Mouse (Mus musculus) midbrain, embryonic 13.5 days (tissue): ENCODE measurements around the gene Tex44. TPM values are rescaled to one million over a fixed set of nuclear protein-coding genes. Genes with fewer than 3 reads are reported as not detected.

Source experiments
- ATAC-seq: fragments of 200-750 bp; cut with Nextera tagmentation; 2 replicates; pipeline ENCODE4 v1.8.0; 2017; ENCODE audit warnings: mild to moderate bottlenecking, moderate TSS enrichment, moderate library complexity
- H3K27ac ChIP-seq: fragments of 300-500 bp; sonication (generic); 2 replicates; pipeline ENCODE4 v1.5.1; 2015; ENCODE audit warnings: inconsistent platforms, mild to moderate bottlenecking, moderate library complexity
- H3K27me3 ChIP-seq: fragments of 300-500 bp; sonication (generic); 2 replicates; pipeline ENCODE4 v1.6.1; 2015; ENCODE audit warnings: mild to moderate bottlenecking, inconsistent platforms
- H3K36me3 ChIP-seq: fragments of 300-500 bp; sonication (generic); 2 replicates; pipeline ENCODE4 v1.6.1; 2015; ENCODE audit warnings: mild to moderate bottlenecking, inconsistent platforms
- H3K4me1 ChIP-seq: fragments of 300-500 bp; sonication (generic); replicated peaks from 2 replicates; pipeline ENCODE4 v1.6.1; 2015; ENCODE audit warnings: inconsistent platforms
- H3K4me2 ChIP-seq: fragments of 300-500 bp; sonication (generic); replicated peaks from 2 replicates; pipeline ENCODE4 v1.6.1; 2015; ENCODE audit warnings: moderate library complexity, mild to moderate bottlenecking, inconsistent platforms
- H3K4me3 ChIP-seq: fragments of 300-500 bp; sonication (generic); replicated peaks from 2 replicates; pipeline ENCODE4 v1.5.1; 2015; ENCODE audit warnings: mild to moderate bottlenecking, inconsistent platforms
- H3K9ac ChIP-seq: fragments of 300-500 bp; sonication (generic); replicated peaks from 2 replicates; pipeline ENCODE4 v1.6.1; 2015; ENCODE audit warnings: mild to moderate bottlenecking, inconsistent platforms
- H3K9me3 ChIP-seq: fragments of 300-500 bp; sonication (generic); 2 replicates; pipeline ENCODE4 v1.6.1; 2016; ENCODE audit warnings: mild to moderate bottlenecking, inconsistent platforms
- WGBS: fragments of 180-500 bp; shearing (Covaris S2); methylation state at CpG from one replicate; pipeline ENCODE4 v1.1.7; 2015; 5-methylcytosine and 5-hydroxymethylcytosine counted together
- polyA plus RNA-seq: library from polyadenylated mRNA; unstranded; fragments of >200 nt; fragmentation: Nextera tagmentation; extraction: Ambion mirVana; gene quantifications from 2 replicates; pipeline ENCODE4 v1.2.1, GENCODE M21; 2015

The Tex44 gene
- polyA plus RNA-seq, 1 experiment from 2014 or later, result not detected

DNA sequence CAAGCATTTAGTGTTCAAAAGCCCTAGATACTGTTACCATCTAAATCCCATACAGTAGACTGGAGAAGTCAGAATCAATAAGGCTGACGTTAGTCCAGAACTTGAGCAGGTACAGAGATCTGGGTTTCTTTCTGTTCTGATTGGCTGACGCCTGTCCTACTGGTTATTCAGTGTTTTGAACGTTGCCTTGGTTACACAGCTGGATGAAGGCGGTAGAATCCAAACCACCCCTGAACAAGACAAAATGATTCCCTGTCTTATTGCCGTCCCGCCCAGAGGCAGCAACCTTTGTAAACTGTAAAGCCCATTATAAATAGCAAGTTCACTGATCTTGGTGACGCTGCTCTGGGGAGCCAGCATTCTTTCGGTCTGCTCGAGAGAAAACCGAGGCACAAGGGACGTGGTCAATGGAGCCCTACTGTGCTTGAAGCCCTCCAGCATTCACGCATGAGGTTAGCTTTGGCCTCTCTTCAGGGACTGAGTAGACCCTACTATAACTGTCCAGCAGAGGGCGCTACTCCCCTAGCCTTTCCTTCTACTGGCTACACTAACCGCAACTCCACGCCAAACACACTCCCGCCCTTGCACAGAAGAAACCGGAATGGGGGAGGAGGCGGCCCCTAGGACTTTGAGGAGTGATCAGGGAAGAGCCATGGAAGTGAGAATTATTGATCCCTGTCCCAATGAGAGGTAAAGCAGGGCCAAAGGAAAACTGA, 14.2 kb downstream of the Tex44 start:
- Histone ChIP-seq H3K9me3 (no peaks in the 10 kb centered on the region), H3K36me3 (no peaks in the 10 kb centered on the region), H3K27me3 (no peaks in the 10 kb centered on the region), H3K4me3 (peak overlapping the region; percentile 50), H3K4me1 (peaks cover 70% of the 10 kb centered on the region), H3K27ac (peak overlapping the region; percentile 99), H3K9ac (peak overlapping the region; percentile 24; the same call in 1 of the 2 replicates), H3K4me2 (peak overlapping the region; percentile 84)
- 2% methylated on average over 18 of the region's 18 CpGs for WGBS
- ATAC-seq, result peak; percentile 77

DNA sequence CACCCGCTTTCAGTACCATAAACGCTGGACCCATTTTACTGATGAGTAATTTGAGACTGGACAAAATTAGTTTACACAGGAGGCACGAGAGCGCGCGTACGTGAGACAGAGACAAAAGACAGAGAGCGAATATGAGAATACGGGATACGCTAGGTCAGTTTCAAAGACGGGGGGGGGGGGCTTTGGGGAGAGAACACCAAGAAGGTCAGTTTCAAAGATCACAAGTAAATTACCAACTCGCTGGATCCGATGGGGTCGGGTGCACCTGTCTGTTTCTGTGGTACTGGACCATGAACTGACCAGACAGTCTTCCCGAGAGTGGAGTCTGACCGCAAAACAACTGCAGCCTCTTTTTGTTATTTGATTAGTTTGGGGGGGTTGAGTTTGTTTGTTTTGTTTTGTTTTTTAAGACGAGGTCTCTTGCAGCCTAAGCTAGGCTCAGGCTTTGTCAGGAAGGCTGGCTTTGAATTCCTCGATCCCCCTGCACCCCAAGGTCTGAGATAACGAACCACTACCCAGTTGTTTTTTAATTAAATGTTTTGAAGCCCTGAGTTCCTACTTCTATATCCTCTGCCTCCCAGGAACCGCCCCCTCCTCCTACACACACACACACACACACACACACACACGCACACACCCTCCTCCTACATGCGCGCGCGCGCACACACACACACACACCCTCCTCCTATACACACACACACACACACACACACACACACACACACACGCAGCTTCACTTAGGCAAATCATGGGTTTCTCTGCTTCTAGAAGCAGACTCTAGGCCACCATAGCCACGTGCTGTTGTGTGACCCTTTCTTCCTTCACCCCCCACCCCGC, 15.0 kb downstream of the Tex44 start:
- Histone ChIP-seq H3K27ac (peak overlapping the region; percentile 99), H3K4me1 (peaks cover 62% of the 10 kb centered on the region), H3K9me3 (no peaks in the 10 kb centered on the region), H3K27me3 (no peaks in the 10 kb centered on the region), H3K9ac (peak overlapping the region; percentile 92), H3K36me3 (no peaks in the 10 kb centered on the region), H3K4me2 (peak overlapping the region; percentile 84), H3K4me3 (peak overlapping the region; percentile 50)
- whole genome bisulfite sequencing, result under 1% methylated on average over 29 of the region's 29 CpGs
- ATAC-seq, result peak; percentile 29

DNA sequence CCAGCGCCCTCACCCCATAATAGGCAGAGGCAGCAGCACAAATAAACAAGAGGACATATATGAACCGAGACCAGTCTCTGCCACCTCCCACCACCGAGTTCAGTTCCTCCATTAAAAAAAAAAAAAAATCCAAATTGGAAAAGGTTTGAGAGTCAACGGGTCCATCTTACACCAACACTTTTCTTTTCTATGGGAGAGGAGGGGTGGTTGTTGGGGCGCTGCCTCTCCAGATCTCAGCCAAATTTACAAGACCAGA, 15.5 kb downstream of the Tex44 start:
- Histone ChIP-seq H3K27ac (peak overlapping the region; percentile 99), H3K27me3 (no peaks in the 10 kb centered on the region), H3K4me1 (peaks cover 57% of the 10 kb centered on the region), H3K9me3 (no peaks in the 10 kb centered on the region), H3K9ac (peak overlapping the region; percentile 92), H3K4me3 (peak overlapping the region; percentile 50), H3K4me2 (peak overlapping the region; percentile 84), H3K36me3 (no peaks in the 10 kb centered on the region)
- WGBS, result 0% methylated on average over 5 of the region's 5 CpGs
- ATAC-seq, result no peak; the same call in 1 of the 2 replicates

DNA sequence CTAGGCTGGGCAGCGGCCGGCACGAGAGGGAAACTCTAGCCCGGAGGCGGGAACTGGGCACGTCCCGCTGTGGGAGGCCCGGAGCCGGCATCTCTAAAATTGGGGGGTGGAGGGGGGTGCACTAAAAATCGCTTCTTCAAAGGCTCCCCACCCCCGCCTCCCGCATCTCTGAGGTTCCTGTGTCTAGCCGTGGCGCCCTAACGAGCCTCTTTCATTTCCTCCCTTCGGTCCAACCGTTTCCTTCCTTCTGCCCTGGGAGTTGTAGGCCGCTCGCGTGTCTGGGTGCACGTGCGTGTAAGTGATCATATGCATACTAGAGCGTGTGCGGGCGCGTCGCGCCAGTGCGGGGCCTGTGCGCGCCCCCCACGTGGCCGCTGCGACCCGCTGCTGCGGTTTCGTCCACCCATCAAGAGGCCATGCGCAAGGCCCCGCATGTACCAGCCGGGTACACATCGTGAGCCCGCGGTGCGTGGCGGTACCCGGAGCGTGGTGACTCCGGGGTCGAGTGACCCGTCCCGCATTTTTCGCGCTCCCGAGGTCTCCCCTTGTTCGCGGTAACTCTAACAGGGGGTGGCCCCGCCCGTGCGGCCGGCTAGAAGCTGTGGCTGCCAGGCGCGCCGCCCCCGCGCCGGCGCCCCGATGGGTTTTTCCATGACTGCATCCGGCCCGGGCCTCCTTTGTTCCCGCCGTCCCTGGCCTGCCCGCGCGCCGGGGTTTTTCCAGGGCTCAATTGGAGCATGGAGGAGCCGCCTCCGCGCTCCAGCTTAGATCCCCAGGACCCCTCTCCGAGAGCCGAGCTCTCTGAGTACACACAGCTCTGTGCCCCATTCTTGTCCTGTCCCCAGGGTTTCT, 16.1 kb downstream of the Tex44 start:
- peak overlapping the region; percentile 50 for H3K4me3 ChIP-seq
- no peaks in the 10 kb centered on the region for H3K36me3 ChIP-seq
- peak; percentile 65 for ATAC-seq
- H3K4me1 ChIP-seq, result peaks cover 52% of the 10 kb centered on the region
- under 1% methylated on average over 81 of the region's 81 CpGs for WGBS
- H3K4me2 ChIP-seq, result peak overlapping the region; percentile 84
- no peaks in the 10 kb centered on the region for H3K27me3 ChIP-seq
- H3K27ac ChIP-seq, result peak overlapping the region; percentile 99
- H3K9me3 ChIP-seq, result no peaks in the 10 kb centered on the region
- H3K9ac ChIP-seq, result peak overlapping the region; percentile 92

DNA sequence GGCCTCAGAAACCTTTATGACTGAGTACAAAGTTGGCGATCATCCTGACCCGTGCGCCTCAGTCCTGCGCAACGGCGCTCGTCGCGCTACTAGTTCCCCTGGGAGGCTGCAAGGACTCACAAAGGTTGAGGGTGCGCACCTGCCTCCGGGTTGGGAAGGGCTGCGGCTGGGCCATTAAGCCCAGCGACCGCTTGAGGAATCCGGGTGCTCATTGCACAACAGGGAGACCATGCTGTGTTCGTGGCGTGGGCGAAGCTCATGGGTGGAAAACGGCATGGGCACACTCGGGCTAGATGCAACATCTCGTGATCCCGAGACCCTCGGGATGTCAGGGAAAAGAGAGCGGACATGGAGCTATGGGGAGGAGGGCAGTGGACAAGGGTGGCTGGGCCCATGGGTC, 16.7 kb downstream of the Tex44 start:
- Histone ChIP-seq H3K27me3 (no peaks in the 10 kb centered on the region), H3K27ac (peak overlapping the region; percentile 99), H3K9me3 (no peaks in the 10 kb centered on the region), H3K9ac (peak overlapping the region; percentile 92), H3K4me3 (peak overlapping the region; percentile 50), H3K4me2 (peak overlapping the region; percentile 84), H3K4me1 (peaks cover 51% of the 10 kb centered on the region), H3K36me3 (no peaks in the 10 kb centered on the region)
- ATAC-seq, result peak; percentile 1
- 1% methylated on average over 24 of the region's 24 CpGs for WGBS

DNA sequence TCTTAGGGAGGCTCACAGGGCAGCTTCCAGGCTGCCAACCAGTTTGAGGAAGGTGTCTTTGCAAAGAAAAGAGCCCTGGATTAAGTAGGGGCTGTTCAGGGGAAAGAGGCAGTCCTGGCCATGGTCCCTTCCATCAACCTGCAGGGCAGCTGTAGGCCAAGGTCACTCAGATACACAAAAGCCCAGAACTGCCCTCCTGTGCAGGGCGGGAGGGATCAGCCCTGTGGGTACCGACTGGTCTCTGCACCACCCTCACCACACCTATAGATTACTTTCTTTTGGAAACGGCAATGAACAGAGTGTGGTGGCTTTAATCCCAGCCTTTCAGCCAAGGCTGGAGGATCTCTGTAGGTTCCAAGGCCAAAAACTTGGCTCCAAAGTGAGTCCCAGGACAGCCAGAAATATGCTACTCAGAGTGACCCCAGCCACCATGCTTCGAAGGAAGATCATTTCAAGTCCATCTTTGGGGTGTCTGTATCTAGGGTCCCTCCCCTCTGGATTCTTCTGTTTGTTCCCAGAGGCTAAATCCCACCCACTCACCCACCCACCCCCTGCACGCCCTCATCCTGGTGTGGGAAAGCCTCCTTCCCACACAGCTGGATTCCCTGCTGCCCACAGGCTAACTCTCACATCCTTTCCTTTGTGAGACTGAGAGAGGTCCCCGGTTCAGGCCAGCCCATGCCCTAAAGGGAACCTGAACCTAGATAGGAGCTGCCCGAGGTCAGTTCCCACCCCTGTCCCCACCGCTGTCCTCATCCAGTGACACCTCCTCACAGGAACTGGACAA, 17.4 kb downstream of the Tex44 start:
- peaks cover 47% of the 10 kb centered on the region for H3K4me1 ChIP-seq
- ATAC-seq, result no peak

DNA sequence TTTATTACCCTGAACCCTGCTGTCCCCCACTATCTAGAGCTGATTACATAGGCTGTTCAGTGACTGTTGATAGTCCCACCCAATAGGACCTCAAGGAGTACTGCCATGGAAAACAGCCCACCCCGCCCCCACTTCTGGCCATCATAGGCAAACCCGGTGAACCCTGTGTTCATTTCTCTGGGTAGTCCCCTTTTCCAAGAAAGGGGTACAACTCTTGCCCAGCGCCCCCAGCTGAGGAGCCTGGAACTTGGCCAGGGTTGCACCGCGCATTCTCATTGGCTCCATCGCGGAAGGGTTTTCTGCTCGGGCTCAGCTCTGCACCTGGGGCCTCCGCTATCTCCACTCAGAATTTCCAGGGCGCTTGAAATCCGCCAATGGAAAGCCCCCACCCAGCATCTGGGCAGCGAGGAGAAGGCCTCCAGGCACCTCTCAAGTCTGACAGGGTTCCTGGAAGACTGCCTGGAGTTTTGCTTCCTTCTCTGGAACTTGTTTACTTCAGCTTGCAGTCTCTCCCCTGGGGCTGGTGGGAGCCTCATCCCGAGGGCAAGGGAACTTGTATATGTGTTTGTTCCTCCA, 21.6 kb downstream of the Tex44 start:
- Histone ChIP-seq H3K27me3 (no peaks in the 10 kb centered on the region), H3K9me3 (no peaks in the 10 kb centered on the region), H3K4me2 (no peak overlapping the region), H3K27ac (peak overlapping the region; percentile 11; the same call in 1 of the 2 replicates), H3K4me1 (peaks cover 21% of the 10 kb centered on the region), H3K4me3 (no peak overlapping the region), H3K36me3 (no peaks in the 10 kb centered on the region), H3K9ac (no peak overlapping the region)
- 57% methylated on average over 13 of the region's 13 CpGs for WGBS
- ATAC-seq, result no peak

More for the DNA sequence above, 17.4 kb downstream of the Tex44 start:
- Histone ChIP-seq H3K36me3 (no peaks in the 10 kb centered on the region), H3K27me3 (no peaks in the 10 kb centered on the region), H3K4me3 (peak overlapping the region; percentile 50), H3K9ac (peak overlapping the region; percentile 92), H3K27ac (peak overlapping the region; percentile 99), H3K4me2 (peak overlapping the region; percentile 84), H3K9me3 (no peaks in the 10 kb centered on the region)
- WGBS, result 56% methylated on average over 8 of the region's 8 CpGs

DNA sequence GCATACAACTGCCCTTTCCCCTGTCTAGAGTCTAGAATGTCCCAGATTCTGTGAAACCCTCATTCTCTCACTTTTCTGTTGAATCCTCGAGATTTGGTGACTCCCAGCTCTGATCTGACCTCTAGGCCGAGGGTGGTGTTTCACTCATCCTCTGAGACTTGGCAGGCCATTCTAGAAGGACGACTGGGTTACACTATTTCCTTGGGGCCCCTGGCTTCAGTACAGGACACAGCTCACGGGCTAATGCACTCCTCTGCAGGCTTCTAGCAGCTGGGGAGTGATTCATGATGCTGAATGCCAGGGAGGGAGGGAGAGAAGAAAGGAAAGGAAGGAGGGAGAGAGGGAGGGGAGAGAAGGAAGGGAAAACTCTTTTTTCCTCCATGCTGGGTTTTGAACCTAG, 22.1 kb downstream of the Tex44 start:
- 0 out of 2 replicates have a peak overlapping the region, but pooled peaks have one; percentile 11 for H3K27ac ChIP-seq
- no peaks in the 10 kb centered on the region for H3K36me3 ChIP-seq
- no peak overlapping the region for H3K9ac ChIP-seq
- H3K9me3 ChIP-seq, result no peaks in the 10 kb centered on the region
- H3K4me1 ChIP-seq, result peaks cover 15% of the 10 kb centered on the region
- no peaks in the 10 kb centered on the region for H3K27me3 ChIP-seq
- 42% methylated on average over 4 of the region's 4 CpGs for WGBS
- ATAC-seq, result no peak
- no peak overlapping the region for H3K4me3 ChIP-seq
- H3K4me2 ChIP-seq, result no peak overlapping the region

DNA sequence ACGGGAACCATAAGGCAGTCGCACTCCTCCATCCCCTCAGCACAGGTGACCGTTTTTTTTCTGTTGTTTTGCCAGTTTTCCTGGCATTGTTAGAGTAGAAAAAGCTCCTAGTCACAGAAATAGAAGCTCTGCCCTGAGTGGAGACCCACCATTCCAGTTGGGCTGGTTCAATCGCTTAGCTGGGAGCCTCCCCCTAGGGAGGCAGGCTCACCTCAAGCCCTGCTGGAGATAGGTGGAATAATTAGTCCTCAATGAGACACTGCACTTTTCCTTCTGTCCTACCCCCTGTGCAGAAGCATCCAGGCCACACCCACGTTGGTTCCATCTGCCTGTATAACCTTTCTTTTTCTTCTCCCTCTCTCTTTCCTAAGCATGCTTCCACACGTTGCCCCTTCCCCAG, 23.8 kb downstream of the Tex44 start:
- no peak overlapping the region for H3K9ac ChIP-seq
- no peak overlapping the region for H3K4me3 ChIP-seq
- H3K36me3 ChIP-seq, result no peaks in the 10 kb centered on the region
- peaks cover 7% of the 10 kb centered on the region; the same call in 1 of the 2 replicates for H3K4me1 ChIP-seq
- H3K4me2 ChIP-seq, result no peak overlapping the region
- H3K27me3 ChIP-seq, result no peaks in the 10 kb centered on the region
- no peaks in the 10 kb centered on the region for H3K9me3 ChIP-seq
- no peak overlapping the region for H3K27ac ChIP-seq
- 43% methylated on average over 6 of the region's 6 CpGs for whole genome bisulfite sequencing
- ATAC-seq, result no peak

DNA sequence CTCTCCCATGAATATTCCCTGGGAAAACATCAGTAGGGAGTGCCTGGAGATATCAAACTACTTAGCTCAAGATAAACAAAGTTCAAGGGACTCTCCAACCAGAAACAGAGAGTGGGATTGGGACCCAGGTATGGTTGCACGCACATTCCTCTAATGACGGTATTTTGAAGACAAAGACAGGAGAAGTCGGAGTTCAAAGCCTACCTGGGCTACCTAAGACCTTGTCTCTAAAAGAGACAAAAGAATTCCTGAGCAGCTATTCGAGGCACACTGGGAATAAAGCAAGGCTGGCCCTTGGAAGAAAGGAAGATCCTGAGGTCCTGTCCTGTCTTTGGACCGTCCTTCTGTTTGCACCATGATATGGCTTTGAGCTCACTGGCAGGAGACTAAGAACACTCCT, 26.6 kb downstream of the Tex44 start:
- no peak overlapping the region for H3K9ac ChIP-seq
- H3K36me3 ChIP-seq, result no peaks in the 10 kb centered on the region
- H3K4me1 ChIP-seq, result 0 out of 2 replicates have a peak, but pooled peaks cover 4% of the 10 kb centered on the region
- 73% methylated on average over 5 of the region's 5 CpGs for WGBS
- ATAC-seq, result no peak
- H3K9me3 ChIP-seq, result no peaks in the 10 kb centered on the region
- no peak overlapping the region for H3K27ac ChIP-seq
- no peak overlapping the region for H3K4me2 ChIP-seq
- no peaks in the 10 kb centered on the region for H3K27me3 ChIP-seq
- H3K4me3 ChIP-seq, result no peak overlapping the region
